Comparison of ENCODE assay signal across 12 mouse cellular contexts in the genomic region with DNA sequence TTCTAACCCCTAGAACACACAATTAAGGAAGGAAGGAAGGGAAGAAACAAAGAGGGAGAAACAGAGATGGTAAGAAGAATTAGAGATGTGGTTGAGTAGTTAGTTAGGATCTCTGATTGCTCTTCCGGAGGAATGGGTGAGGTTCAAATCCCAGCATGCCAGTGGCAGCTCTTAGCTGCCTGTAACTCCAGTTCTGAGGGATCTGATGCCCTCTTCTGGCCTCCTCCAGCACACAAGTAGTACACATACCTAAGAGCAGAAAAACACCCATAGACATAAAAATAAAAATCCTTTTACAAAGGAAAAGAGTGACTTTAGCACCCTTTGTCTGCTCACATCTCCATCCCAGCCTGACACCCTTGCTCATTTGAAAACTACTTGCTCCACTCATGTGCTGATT. TPM values are rescaled to one million over a fixed set of nuclear protein-coding genes. Genes with fewer than 3 reads are reported as not detected.
DNase-seq lines count a peak whose midpoint lies in the region; ATAC-seq and TF ChIP-seq lines count a peak whose summit lies in the region.
"Had no signal": no experiment of that assay in that cellular context is flagged by ENCODE, and none has a peak within 500 bp of the region (broad histone marks: within the 10 kb centered on the region; RNA-seq: fewer than 3 reads in every experiment).

No protein-coding gene starts in this region.

- H3K27ac ChIP-seq in forebrain, embryonic 13.5 days, result no peak overlapping the region
- H3K27ac ChIP-seq in forebrain, embryonic 11.5 days (ENCODE audit: low read depth, low read length), result no peak overlapping the region
- H3K27ac ChIP-seq in liver, embryonic 13.5 days, result no peak overlapping the region
- no peak overlapping the region for H3K27ac ChIP-seq in ES-Bruce4 (ENCODE audit: insufficient read depth, low read length)

- no peak for ATAC-seq in forebrain, embryonic 13.5 days
- no peak for ATAC-seq in forebrain, embryonic 11.5 days (replicated peaks; ENCODE audit: low FRiP score)
- ATAC-seq in liver, embryonic 13.5 days (ENCODE audit: low read depth), result no peak

- peak; percentile 29 for TF ChIP-seq CTCF in ES-Bruce4 (IDR thresholded peaks at IDR 0.05; ENCODE audit: low read depth, low read length)

- no peak for TF ChIP-seq POLR2A in ES-Bruce4 (IDR thresholded peaks at IDR 0.05; ENCODE audit: insufficient read depth, low read length)

- H3K4me2 ChIP-seq in forebrain, embryonic 13.5 days, result peak overlapping the region; percentile 92; the same call in 1 of the 2 replicates
- no peak overlapping the region for H3K4me2 ChIP-seq in forebrain, embryonic 11.5 days (ENCODE audit: low read depth, low read length, severe bottlenecking)
- peak overlapping the region; percentile 89; the same call in 1 of the 2 replicates for H3K4me2 ChIP-seq in liver, embryonic 13.5 days

- no peak for TF ChIP-seq EP300 in ES-Bruce4 (IDR thresholded peaks at IDR 0.05; ENCODE audit: insufficient read depth, low read depth, low read length)

- no peak overlapping the region for H3K9ac ChIP-seq in forebrain, embryonic 13.5 days
- no peak overlapping the region for H3K9ac ChIP-seq in forebrain, embryonic 11.5 days (ENCODE audit: low read length)
- H3K9ac ChIP-seq in liver, embryonic 13.5 days, result no peak overlapping the region
- H3K9ac ChIP-seq in ES-Bruce4 (ENCODE audit: low read depth, poor library complexity, severe bottlenecking), result no peak overlapping the region

- peaks cover 25% of the 10 kb centered on the region for H3K4me1 ChIP-seq in forebrain, embryonic 13.5 days
- H3K4me1 ChIP-seq in forebrain, embryonic 11.5 days (replicated peaks; ENCODE audit: control insufficient read depth, insufficient read depth, low read length), result 0 out of 2 replicates have a peak, but pooled peaks cover 2% of the 10 kb centered on the region
- peaks cover 16% of the 10 kb centered on the region for H3K4me1 ChIP-seq in liver, embryonic 13.5 days (replicated peaks)
- H3K4me1 ChIP-seq in ES-Bruce4 (ENCODE audit: control insufficient read depth, insufficient read depth, low read length), result no peaks in the 10 kb centered on the region

- H3K4me3 ChIP-seq in forebrain, embryonic 13.5 days, result no peak overlapping the region
- no peak overlapping the region for H3K4me3 ChIP-seq in forebrain, embryonic 11.5 days (ENCODE audit: low read depth, low read length)
- H3K4me3 ChIP-seq in liver, embryonic 13.5 days (replicated peaks), result no peak overlapping the region
- H3K4me3 ChIP-seq in ES-Bruce4 (ENCODE audit: low read depth, low read length), result no peak overlapping the region

- H3K9me3 ChIP-seq in forebrain, embryonic 13.5 days (replicated peaks), result no peaks in the 10 kb centered on the region
- H3K9me3 ChIP-seq in forebrain, embryonic 11.5 days (ENCODE audit: control insufficient read depth, low read length), result no peaks in the 10 kb centered on the region
- no peaks in the 10 kb centered on the region for H3K9me3 ChIP-seq in liver, embryonic 13.5 days (replicated peaks)
- H3K9me3 ChIP-seq in ES-Bruce4 (replicated peaks; ENCODE audit: control insufficient read depth, insufficient read depth, low read length, poor library complexity, severe bottlenecking), result no peaks in the 10 kb centered on the region
- H3K9me3 ChIP-seq: megakaryocyte, embryonic 14.5 days had no signal

- peaks cover 2% of the 10 kb centered on the region; the same call in 1 of the 2 replicates for H3K27me3 ChIP-seq in forebrain, embryonic 13.5 days
- H3K27me3 ChIP-seq in forebrain, embryonic 11.5 days (ENCODE audit: control insufficient read depth, insufficient read depth, low read length), result no peaks in the 10 kb centered on the region
- 0 out of 2 replicates have a peak, but pooled peaks cover 7% of the 10 kb centered on the region for H3K27me3 ChIP-seq in liver, embryonic 13.5 days
- no peaks in the 10 kb centered on the region for H3K27me3 ChIP-seq in ES-Bruce4 (ENCODE audit: control insufficient read depth, insufficient read depth, low read length, poor library complexity, severe bottlenecking)
- H3K27me3 ChIP-seq: megakaryocyte, embryonic 14.5 days had no signal

- 48% methylated on average over 1 of the region's 1 CpGs for WGBS in forebrain, embryonic 13.5 days
- WGBS in forebrain, embryonic 11.5 days, result 38% methylated on average over 1 of the region's 1 CpGs
- WGBS in liver, embryonic 13.5 days (ENCODE audit: insufficient replicate concordance), result 54% methylated on average over 1 of the region's 1 CpGs

- no peak for DNase-seq in forebrain, embryonic 11.5 days (ENCODE audit: low spot score)
- no peak for DNase-seq in liver, embryonic 13.5 days
- no peak for DNase-seq in liver
- DNase-seq in induced T-regulatory cell, adult 2 months (ENCODE audit: low read depth), result peak; percentile 15
- DNase-seq in right cerebral cortex, adult 2 months (ENCODE audit: low spot score in 2 of 2), result no peak
- no peak for DNase-seq in cerebellum, adult 9-11 months
- DNase-seq: cerebellum, postnatal 36 days; gastrocnemius, postnatal 25 days; thymus, adult 2 months had no signal

- no peaks in the 10 kb centered on the region for H3K36me3 ChIP-seq in forebrain, embryonic 13.5 days (ENCODE audit: poor library complexity, severe bottlenecking)
- H3K36me3 ChIP-seq in forebrain, embryonic 11.5 days (ENCODE audit: control insufficient read depth, insufficient read depth, low read length), result no peaks in the 10 kb centered on the region
- no peaks in the 10 kb centered on the region for H3K36me3 ChIP-seq in liver, embryonic 13.5 days
- H3K36me3 ChIP-seq in ES-Bruce4 (ENCODE audit: control insufficient read depth, insufficient read depth, low read length, poor library complexity, severe bottlenecking), result no peaks in the 10 kb centered on the region

RNA-seq across cellular contexts. Expression of gene Rps6kc1, which starts 1.1 kb away (rescaled TPM):
- polyA plus RNA-seq in forebrain, embryonic 13.5 days (2015; fragmentation: Nextera tagmentation; extraction: Ambion mirVana), result 20.2 and 22.4 TPM in 2 replicates
- 16.9 and 18.6 TPM in 2 replicates for polyA plus RNA-seq in forebrain, embryonic 11.5 days (2014; fragmentation: Nextera tagmentation; extraction: Ambion mirVana)
- polyA plus RNA-seq in liver, embryonic 13.5 days (2015; fragmentation: Nextera tagmentation; extraction: Ambion mirVana), result 3.6 and 4.5 TPM in 2 replicates
- 21.3 and 21.6 TPM in 2 replicates for polyA plus RNA-seq in ES-Bruce4 (2011; ENCODE audit: insufficient read depth, insufficient read length, low read depth, missing spikeins)

RNA-seq across cellular contexts. Expression of gene Angel2, which starts 12.3 kb away (rescaled TPM):
- polyA plus RNA-seq in forebrain, embryonic 13.5 days (2015; fragmentation: Nextera tagmentation; extraction: Ambion mirVana), result 58.8 and 60.2 TPM in 2 replicates
- polyA plus RNA-seq in forebrain, embryonic 11.5 days (2014; fragmentation: Nextera tagmentation; extraction: Ambion mirVana), result 58.3 and 61.5 TPM in 2 replicates
- polyA plus RNA-seq in liver, embryonic 13.5 days (2015; fragmentation: Nextera tagmentation; extraction: Ambion mirVana), result 16.4 and 17.0 TPM in 2 replicates
- 19.7 and 20.8 TPM in 2 replicates for polyA plus RNA-seq in ES-Bruce4 (2011; ENCODE audit: insufficient read depth, insufficient read length, low read depth, missing spikeins)
